Mouse (Mus musculus): ENCODE measurements around the gene Cd209e. TPM values are rescaled to one million over a fixed set of nuclear protein-coding genes. Genes with fewer than 3 reads are reported as not detected.
"Not testable (repeated sequence)": the region's sequence is repeated elsewhere in the genome, so short reads cannot be mapped to it uniquely, and the experiment has no call there.

Gene Cd209e
- polyA plus RNA-seq (2015; fragmentation: Nextera tagmentation; extraction: Ambion mirVana), result 0.16 and 0.39 TPM in 2 replicates

DNA sequence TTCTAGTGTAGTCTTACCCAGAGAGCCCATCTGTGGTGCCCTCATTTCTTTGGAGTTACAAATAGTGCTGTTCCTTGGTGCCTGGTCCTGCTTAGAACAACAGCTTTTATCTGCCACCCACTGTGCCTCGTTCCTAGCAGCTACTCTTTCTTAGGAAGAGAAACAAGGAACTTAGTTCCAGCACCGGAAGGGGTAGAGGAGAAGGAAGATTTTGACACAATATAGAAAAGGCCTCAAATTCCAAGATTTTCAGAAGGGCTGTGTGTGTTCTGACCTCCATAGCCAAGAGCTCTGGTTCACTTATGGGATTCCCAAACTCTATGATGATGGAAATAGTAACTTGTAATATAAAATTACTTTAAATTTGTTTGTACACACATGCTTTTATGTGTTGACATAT lies at the start of gene Cd209e:
Gene Cd209e (minus strand): TSS at position 101 of the 400 bp plus-strand sequence.
- no peaks in the 10 kb centered on the region for H3K9me3 ChIP-seq (replicated peaks; ENCODE audit: control insufficient read depth, low read length)
- H3K27ac ChIP-seq (ENCODE audit: low read length), result no peak within 1 kb of the TSS
- H3K9ac ChIP-seq (ENCODE audit: low read length), result no peak within 1 kb of the TSS
- no peaks in the 10 kb centered on the region for H3K36me3 ChIP-seq (ENCODE audit: control insufficient read depth, insufficient read depth)
- no peak within 1 kb of the TSS for H3K4me2 ChIP-seq (ENCODE audit: low read depth, low read length)
- H3K4me3 ChIP-seq (ENCODE audit: low read length), result no peak within 1 kb of the TSS
- no peak for ATAC-seq (replicated peaks; ENCODE audit: extremely low read depth, insufficient read depth, low FRiP score)
- WGBS, result 55% methylated on average over 2 of the region's 2 CpGs
- no peaks in the 10 kb centered on the region for H3K4me1 ChIP-seq (ENCODE audit: control insufficient read depth, insufficient read depth, low read length)
- H3K27me3 ChIP-seq (ENCODE audit: control insufficient read depth, insufficient read depth, low read length), result no peaks in the 10 kb centered on the region

GRCm38 (mm10) chr8:3878455-3878854 lies 24.3 kb upstream of the Cd209e start, which contains the start of gene Cd209d:
Gene Cd209d (minus strand): TSS chr8:3878555.
- 61% methylated on average over 4 of the region's 4 CpGs for WGBS
- no peak for ATAC-seq (replicated peaks; ENCODE audit: extremely low read depth, insufficient read depth, low FRiP score)
- no peak within 1 kb of the TSS for H3K9ac ChIP-seq (ENCODE audit: low read length)
- no peaks in the 10 kb centered on the region for H3K36me3 ChIP-seq (ENCODE audit: control insufficient read depth, insufficient read depth)
- H3K27ac ChIP-seq (ENCODE audit: low read length), result no peak within 1 kb of the TSS
- peaks cover 4% of the 10 kb centered on the region for H3K9me3 ChIP-seq (replicated peaks; ENCODE audit: control insufficient read depth, low read length)
- H3K4me1 ChIP-seq (ENCODE audit: control insufficient read depth, insufficient read depth, low read length), result no peaks in the 10 kb centered on the region
- no peak within 1 kb of the TSS for H3K4me2 ChIP-seq (ENCODE audit: low read depth, low read length)
- H3K4me3 ChIP-seq (ENCODE audit: low read length), result no peak within 1 kb of the TSS
- no peaks in the 10 kb centered on the region for H3K27me3 ChIP-seq (ENCODE audit: control insufficient read depth, insufficient read depth, low read length)

DNA sequence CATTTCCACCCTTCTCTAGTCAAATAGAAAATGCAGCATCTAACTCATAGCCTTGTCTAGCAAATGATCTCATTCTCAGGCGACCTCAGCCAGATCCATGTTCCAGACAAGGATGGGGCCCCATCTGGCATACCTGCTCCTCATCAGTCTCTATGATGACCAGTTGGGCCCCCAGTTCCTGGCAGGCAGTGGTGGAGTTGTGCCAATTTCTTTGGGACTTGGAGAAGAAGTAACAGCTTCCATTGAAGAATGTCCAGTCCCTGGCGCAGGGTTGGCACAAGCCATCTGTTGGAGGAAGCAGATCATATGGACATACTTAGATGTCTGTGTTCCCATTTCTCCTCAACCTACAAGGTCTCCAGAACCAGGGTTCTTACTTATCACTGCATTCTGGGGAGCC lies 22.0 kb upstream of the Cd209e start:
- Histone ChIP-seq H3K4me2 (ENCODE audit: low read depth, low read length) (no peak overlapping the region), H3K27ac (ENCODE audit: low read length) (no peak overlapping the region), H3K4me1 (ENCODE audit: control insufficient read depth, insufficient read depth, low read length) (no peaks in the 10 kb centered on the region), H3K4me3 (ENCODE audit: low read length) (no peak overlapping the region), H3K9ac (ENCODE audit: low read length) (no peak overlapping the region), H3K27me3 (ENCODE audit: control insufficient read depth, insufficient read depth, low read length) (no peaks in the 10 kb centered on the region), H3K36me3 (ENCODE audit: control insufficient read depth, insufficient read depth) (no peaks in the 10 kb centered on the region), H3K9me3 (replicated peaks; ENCODE audit: control insufficient read depth, low read length) (peaks cover 4% of the 10 kb centered on the region)
- 78% methylated on average over 2 of the region's 2 CpGs for WGBS
- ATAC-seq (replicated peaks; ENCODE audit: extremely low read depth, insufficient read depth, low FRiP score), result no peak

DNA sequence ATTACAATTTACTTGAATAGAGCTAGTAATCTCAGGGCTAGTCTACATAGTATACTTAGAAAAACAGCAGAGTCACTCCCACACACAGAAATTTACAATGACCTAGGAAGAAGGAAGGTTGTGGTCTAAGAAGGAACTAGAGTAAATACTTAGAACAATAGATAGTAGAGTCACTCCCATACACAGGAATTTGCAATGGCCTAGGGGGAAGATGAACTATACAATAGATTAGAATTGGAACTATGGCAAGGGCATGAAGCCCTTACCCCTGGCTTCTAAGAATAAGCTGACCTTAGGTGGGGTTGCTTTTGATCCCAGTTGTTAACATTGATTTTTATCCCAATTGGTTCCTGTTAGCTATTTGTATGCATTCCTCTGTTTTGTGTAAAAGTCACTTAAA lies 8.6 kb upstream of the Cd209e start:
- not testable (repeated sequence) for ATAC-seq (replicated peaks; ENCODE audit: extremely low read depth, insufficient read depth, low FRiP score); H3K4me3 ChIP-seq (ENCODE audit: low read length); H3K27me3 ChIP-seq (ENCODE audit: control insufficient read depth, insufficient read depth, low read length); H3K27ac ChIP-seq (ENCODE audit: low read length); H3K9me3 ChIP-seq (replicated peaks; ENCODE audit: control insufficient read depth, low read length); H3K36me3 ChIP-seq (ENCODE audit: control insufficient read depth, insufficient read depth); H3K4me1 ChIP-seq (ENCODE audit: control insufficient read depth, insufficient read depth, low read length); H3K4me2 ChIP-seq (ENCODE audit: low read depth, low read length); H3K9ac ChIP-seq (ENCODE audit: low read length)

GRCm38 (mm10) chr8:3803091-3803490 lies 51.0 kb downstream of the Cd209e start:
- Histone ChIP-seq H3K4me3 (ENCODE audit: low read length) (no peak overlapping the region), H3K4me2 (ENCODE audit: low read depth, low read length) (no peak overlapping the region), H3K4me1 (ENCODE audit: control insufficient read depth, insufficient read depth, low read length) (no peaks in the 10 kb centered on the region), H3K36me3 (ENCODE audit: control insufficient read depth, insufficient read depth) (no peaks in the 10 kb centered on the region), H3K9ac (ENCODE audit: low read length) (no peak overlapping the region), H3K27ac (ENCODE audit: low read length) (no peak overlapping the region), H3K27me3 (ENCODE audit: control insufficient read depth, insufficient read depth, low read length) (no peaks in the 10 kb centered on the region), H3K9me3 (replicated peaks; ENCODE audit: control insufficient read depth, low read length) (peaks cover 13% of the 10 kb centered on the region)
- 85% methylated on average over 14 of the region's 14 CpGs for WGBS
- no peak for ATAC-seq (replicated peaks; ENCODE audit: extremely low read depth, insufficient read depth, low FRiP score)

Other genes with a start within 250 kb of the Cd209e start
- gene Xab2, start 233.0 kb downstream of the Cd209e start, polyA plus RNA-seq (2015; fragmentation: Nextera tagmentation; extraction: Ambion mirVana), result 35.6 and 36.8 TPM in 2 replicates
- 65.9 and 79.7 TPM in 2 replicates for gene Pet100, start 232.8 kb downstream of the Cd209e start, polyA plus RNA-seq (2015; fragmentation: Nextera tagmentation; extraction: Ambion mirVana)
- gene Pcp2, start 228.8 kb downstream of the Cd209e start, polyA plus RNA-seq (2015; fragmentation: Nextera tagmentation; extraction: Ambion mirVana), result 0.17 and 0.34 TPM in 2 replicates
- 47.3 and 50.4 TPM in 2 replicates for gene Stxbp2, start 223.4 kb downstream of the Cd209e start, polyA plus RNA-seq (2015; fragmentation: Nextera tagmentation; extraction: Ambion mirVana)
- gene Retn, start 198.5 kb downstream of the Cd209e start, polyA plus RNA-seq (2015; fragmentation: Nextera tagmentation; extraction: Ambion mirVana), result not detected in 2 replicates
- gene Mcemp1, start 188.6 kb downstream of the Cd209e start, polyA plus RNA-seq (2015; fragmentation: Nextera tagmentation; extraction: Ambion mirVana), result 0.55 and 0.58 TPM in 2 replicates
- 4.3 and 4.4 TPM in 2 replicates for gene Fcor, start 181.9 kb downstream of the Cd209e start, polyA plus RNA-seq (2015; fragmentation: Nextera tagmentation; extraction: Ambion mirVana)
- gene Trappc5, start 178.0 kb downstream of the Cd209e start, polyA plus RNA-seq (2015; fragmentation: Nextera tagmentation; extraction: Ambion mirVana), result 32.4 and 35.2 TPM in 2 replicates
- gene Fcer2a, start 160.1 kb downstream of the Cd209e start, polyA plus RNA-seq (2015; fragmentation: Nextera tagmentation; extraction: Ambion mirVana), result 0.14 and 0.16 TPM in 2 replicates
- 2.0 and 2.6 TPM in 2 replicates for gene Clec4g, start 133.7 kb downstream of the Cd209e start, polyA plus RNA-seq (2015; fragmentation: Nextera tagmentation; extraction: Ambion mirVana)
- gene Cd209a, start 105.3 kb downstream of the Cd209e start, polyA plus RNA-seq (2015; fragmentation: Nextera tagmentation; extraction: Ambion mirVana), result 0.19 and 0.28 TPM in 2 replicates
- not detected in 2 replicates for gene Cd209d, start 24.2 kb upstream of the Cd209e start, polyA plus RNA-seq (2015; fragmentation: Nextera tagmentation; extraction: Ambion mirVana)
- not detected in 2 replicates for gene Cd209b, start 72.5 kb upstream of the Cd209e start, polyA plus RNA-seq (2015; fragmentation: Nextera tagmentation; extraction: Ambion mirVana)
- gene Cd209c, start 100.4 kb upstream of the Cd209e start, polyA plus RNA-seq (2015; fragmentation: Nextera tagmentation; extraction: Ambion mirVana), result 0.21 and 0.38 TPM in 2 replicates